Mouse (Mus musculus) lung, postnatal 0 days (tissue): ENCODE data around the gene Usp48.

ENCODE experiments used
- CTCF ChIP-seq: IDR thresholded peaks from 2 replicates; pipeline ENCODE4 v1.5.1; 2016; ENCODE audit warnings: antibody characterized with exemption, mild to moderate bottlenecking
- EP300 ChIP-seq: IDR thresholded peaks from 2 replicates; pipeline ENCODE4 v1.6.1; 2016; ENCODE audit warnings: antibody characterized with exemption, mild to moderate bottlenecking, control low read depth

DNA sequence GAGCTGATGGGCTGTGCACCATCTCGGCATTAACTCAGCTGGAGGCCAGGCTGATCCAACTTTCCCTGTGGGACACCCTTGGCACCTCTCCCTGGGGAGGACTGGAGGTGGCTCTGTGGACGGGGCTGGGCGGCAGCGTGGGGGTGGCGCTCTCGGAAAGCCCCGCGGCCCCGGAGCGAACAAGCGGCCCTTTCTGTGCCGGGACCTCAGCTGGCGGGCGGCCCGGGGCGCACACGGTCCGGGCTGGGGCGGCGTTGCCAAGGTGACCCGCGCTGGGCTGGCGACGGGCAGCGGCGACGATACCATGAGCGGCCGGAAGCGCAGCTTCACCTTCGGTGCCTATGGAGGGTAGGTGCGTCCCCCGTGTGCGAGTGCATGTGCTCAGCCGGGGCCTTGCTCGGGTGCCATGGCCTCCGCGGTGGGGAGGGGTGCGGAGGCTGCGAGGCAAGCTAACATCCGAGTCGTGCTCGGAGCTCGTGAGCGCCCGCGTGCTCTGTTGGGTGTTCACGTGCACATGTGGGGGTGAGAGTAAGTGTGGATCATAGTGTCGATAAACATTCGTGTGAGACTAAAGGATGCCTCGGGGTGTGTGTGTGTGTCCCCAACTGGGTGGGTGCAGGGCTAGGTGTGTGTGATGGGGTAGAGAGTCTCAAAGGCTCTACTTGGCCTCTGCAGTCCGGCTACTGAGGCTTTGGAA is 88.0 kb downstream of the Usp48 start:
- TF ChIP-seq CTCF (no peak), EP300 (no peak)
